Mouse (Mus musculus) thymus, adult 2 months (tissue): ENCODE data around the gene Nsf.

Experiments used
- CTCF ChIP-seq: fragments of 200-500 bp; IDR thresholded peaks from 2 replicates; pipeline ENCODE4 v1.5.1; 2012; ENCODE audit warnings: mild to moderate bottlenecking, control low read depth, low read length, moderate library complexity, borderline replicate concordance; ENCODE audit not compliant: control insufficient read depth, poor library complexity, insufficient read depth; ENCODE audit errors: extremely low read depth
- POLR2A ChIP-seq: fragments of 200-500 bp; IDR thresholded peaks from 2 replicates; pipeline ENCODE4 v1.6.1; 2012; ENCODE audit warnings: mild to moderate bottlenecking, low read length, control low read depth, moderate library complexity; ENCODE audit not compliant: control insufficient read depth, poor library complexity, insufficient read depth; ENCODE audit errors: extremely low read depth

DNA sequence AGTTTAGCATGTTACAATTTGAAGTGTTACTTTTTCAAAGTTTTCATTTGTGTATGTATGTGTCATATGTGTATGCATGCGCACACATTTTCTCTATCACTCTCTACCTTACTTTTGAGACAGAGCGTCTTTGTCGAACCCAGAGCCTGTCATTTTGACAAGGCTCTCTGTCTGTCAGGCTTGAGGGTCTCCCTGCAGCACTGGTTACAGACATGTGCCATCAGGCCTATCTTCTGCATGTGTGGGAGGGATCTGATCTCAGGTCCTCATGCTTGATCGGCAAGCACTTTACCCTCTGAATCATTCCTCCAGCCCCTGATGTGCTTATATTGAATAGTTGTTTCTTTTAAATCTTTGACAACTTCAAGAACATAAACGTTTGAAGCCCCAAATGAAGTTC, 15.4 kb upstream of the Nsf start:
- TF ChIP-seq CTCF = no peak
- TF ChIP-seq POLR2A = no peak
